Mouse (Mus musculus) left cerebral cortex, postnatal 10 days (tissue): ENCODE results near the gene Ralgds. TPM values are rescaled to one million over a fixed set of nuclear protein-coding genes. Genes with fewer than 3 reads are reported as not detected.

Experiments
- DNase-seq, 2 experiments: peaks; one replicate each; pipeline ENCODE4 v3.0.0; 2021 to 2022; ENCODE audit warnings: low spot score in 2 of 2, mixed read lengths in 1 of 2; ENCODE audit errors: extremely low spot score in 1 of 2
- intact Hi-C: fragments of 180-260 bp; cut with DNase I; formaldehyde crosslinking; loops from one replicate; pipeline ENCODE4 v1.15.1; 2025
- total RNA-seq, 2 experiments: library from RNA; stranded (reverse); gene quantifications; 2 replicates each; pipeline ENCODE4 v1.2.3; 2021

Ralgds gene
- total RNA-seq, 2 experiments from 2014 or later: 148 to 156 TPM

GRCm38 (mm10) chr2:28588574-28588973, 75.6 kb downstream of the Ralgds start:
- intact Hi-C loops: loop anchor here (5.0 kb wide), 1 partner anchor 34 kb away; the partner anchor contains the start of gene Gfi1b
- DNase-seq: no peak

- intact Hi-C loops: no loop called here
- no peak for DNase-seq
Measured at GRCm38 (mm10) chr2:28591479-28591878, 78.6 kb downstream of the Ralgds start.

GRCm38 (mm10) chr2:28592809-28593208, 79.9 kb downstream of the Ralgds start:
- DNase-seq: peak in 1 of 2 experiments; percentile 68
- intact Hi-C loops: no loop called here

GRCm38 (mm10) chr2:28596021-28596420, 83.1 kb downstream of the Ralgds start:
- no peak for DNase-seq
- intact Hi-C loops: no loop called here

- DNase-seq: no peak
- intact Hi-C loops: no loop called here
Measured at GRCm38 (mm10) chr2:28596998-28597397, 84.1 kb downstream of the Ralgds start.

GRCm38 (mm10) chr2:28597733-28598547, 85.0 kb downstream of the Ralgds start:
- no peak for DNase-seq
- intact Hi-C loops: no loop called here

GRCm38 (mm10) chr2:28598692-28599568, 86.0 kb downstream of the Ralgds start:
- intact Hi-C loops: no loop called here
- no peak for DNase-seq

GRCm38 (mm10) chr2:28599569-28599900, 86.6 kb downstream of the Ralgds start:
- DNase-seq: no peak
- intact Hi-C loops: no loop called here

GRCm38 (mm10) chr2:28601720-28602590, 89.0 kb downstream of the Ralgds start:
- intact Hi-C loops: no loop called here
- DNase-seq: no peak

Other genes with a start within 250 kb of the Ralgds start
- 10 to 100 TPM; 26.9 to 27.3 TPM for gene Ppp1r26, start 66.3 kb upstream of the Ralgds start, total RNA-seq
- gene 1700007K13Rik, start 46.8 kb upstream of the Ralgds start, total RNA-seq: 1 to 10 TPM; 3.2 to 3.5 TPM
- 10 to 100 TPM; 38.8 to 38.9 TPM for gene Mrps2, start 45.1 kb upstream of the Ralgds start, total RNA-seq
- 1 to 10 TPM; 2.4 to 2.7 TPM for gene Gbgt1, start 16.2 kb upstream of the Ralgds start, total RNA-seq
- 1 to 10 TPM; 1.8 to 3.1 TPM for gene Gm10134, start 7.0 kb upstream of the Ralgds start, total RNA-seq
- gene Cel, start 50.3 kb downstream of the Ralgds start, total RNA-seq: not detected
- gene Gtf3c5, start 70.6 kb downstream of the Ralgds start, total RNA-seq: 10 to 100 TPM; 18.6 to 20.2 TPM
- gene Gfi1b, start 108.9 kb downstream of the Ralgds start, total RNA-seq: not detected
- gene Tsc1, start 128.1 kb downstream of the Ralgds start, total RNA-seq: 10 to 100 TPM; 42.4 to 43.0 TPM
- under 1 TPM in 1 of 2 experiments, not detected in 1; 0.60 TPM for gene Spaca9, start 186.6 kb downstream of the Ralgds start, total RNA-seq
- 1 to 10 TPM; 1.2 to 2.0 TPM for gene Ak8, start 187.0 kb downstream of the Ralgds start, total RNA-seq